Mouse (Mus musculus) liver, embryonic 12.5 days (tissue): ENCODE results near the gene Foxa1. TPM values are rescaled to one million over a fixed set of nuclear protein-coding genes. Genes with fewer than 3 reads are reported as not detected.

Experiments used
- ATAC-seq: fragments of 200-750 bp; cut with Nextera tagmentation; 2 replicates; pipeline ENCODE4 v1.8.0; 2017; ENCODE audit warnings: moderate number of reproducible peaks, mild to moderate bottlenecking, moderate library complexity
- H3K27ac ChIP-seq: fragments of 300-500 bp; sonication (generic); 2 replicates; pipeline ENCODE4 v1.5.1; 2016; ENCODE audit warnings: mild to moderate bottlenecking
- H3K27me3 ChIP-seq: fragments of 300-500 bp; sonication (generic); replicated peaks from 2 replicates; pipeline ENCODE4 v1.6.1; 2016; ENCODE audit warnings: mild to moderate bottlenecking, moderate library complexity
- H3K36me3 ChIP-seq: fragments of 300-500 bp; sonication (generic); 2 replicates; pipeline ENCODE4 v1.6.1; 2016; ENCODE audit warnings: mild to moderate bottlenecking, moderate library complexity
- H3K4me1 ChIP-seq: fragments of 300-500 bp; sonication (generic); 2 replicates; pipeline ENCODE4 v1.6.1; 2016
- H3K4me2 ChIP-seq: fragments of 300-500 bp; sonication (generic); 2 replicates; pipeline ENCODE4 v1.6.1; 2016; ENCODE audit warnings: mild to moderate bottlenecking, moderate library complexity
- H3K4me3 ChIP-seq: fragments of 300-500 bp; sonication (generic); 2 replicates; pipeline ENCODE4 v1.5.1; 2016; ENCODE audit warnings: mild to moderate bottlenecking, moderate library complexity
- H3K9ac ChIP-seq: fragments of 300-500 bp; sonication (generic); 2 replicates; pipeline ENCODE4 v1.6.1; 2016; ENCODE audit warnings: mild to moderate bottlenecking, moderate library complexity
- H3K9me3 ChIP-seq: fragments of 300-500 bp; sonication (generic); replicated peaks from 2 replicates; pipeline ENCODE4 v1.6.1; 2016; ENCODE audit warnings: mild to moderate bottlenecking, moderate library complexity
- WGBS: fragments of 180-500 bp; shearing (Covaris S2); methylation state at CpG from one replicate; pipeline ENCODE4 v1.1.7; 2016; ENCODE audit not compliant: insufficient replicate concordance; 5-methylcytosine and 5-hydroxymethylcytosine counted together
- polyA plus RNA-seq: library from polyadenylated mRNA; unstranded; fragments of >200 nt; fragmentation: Nextera tagmentation; extraction: Ambion mirVana; gene quantifications from 2 replicates; pipeline ENCODE4 v1.2.1, GENCODE M21; 2016

Gene Foxa1
- 2.4 and 2.6 TPM in 2 replicates for polyA plus RNA-seq

DNA sequence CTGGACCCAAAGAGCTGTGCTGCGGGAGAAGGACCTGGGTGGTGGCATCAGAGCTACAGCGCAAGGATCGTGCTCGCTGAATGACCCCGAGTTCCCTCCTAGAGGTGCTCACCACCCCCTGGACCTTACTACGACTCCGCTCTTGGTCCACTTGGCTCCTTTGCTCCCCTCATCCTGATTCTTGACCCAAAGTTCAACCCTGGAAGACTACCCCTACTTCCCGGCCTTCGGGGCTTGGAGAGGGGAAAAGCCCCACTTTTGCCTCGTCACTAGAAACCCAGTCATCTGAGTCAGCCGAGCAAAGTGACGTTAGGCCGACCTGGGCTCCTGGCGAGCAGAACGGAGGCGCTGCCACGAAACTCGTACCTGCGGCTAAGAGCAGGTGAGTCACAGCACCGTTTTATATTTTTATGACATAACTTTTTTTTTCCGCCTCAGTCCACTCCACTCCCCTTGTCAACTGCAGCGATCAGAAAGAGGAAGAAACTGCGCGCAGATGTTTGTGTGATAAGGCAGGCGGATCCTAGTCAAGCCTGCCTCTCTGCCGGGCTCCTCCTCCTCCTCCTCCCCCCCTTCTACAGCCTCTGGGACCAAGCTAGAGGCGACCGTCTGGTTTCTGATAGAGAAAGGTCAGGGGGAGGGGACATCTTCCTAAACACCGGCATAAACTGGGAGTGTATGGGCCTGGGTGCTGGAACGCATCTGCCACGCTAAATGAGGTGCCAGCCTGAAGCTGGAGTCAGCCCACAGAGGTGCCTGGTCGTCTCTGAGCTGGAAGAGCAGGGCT lies at the start of gene Foxa1:
Gene Foxa1 (minus strand): TSS at position 502 of the 787 bp plus-strand sequence.
- Histone ChIP-seq H3K4me1 (peaks cover 24% of the 10 kb centered on the region), H3K27ac (no peak within 1 kb of the TSS; the same call in 1 of the 2 replicates), H3K4me2 (peak within 1 kb of the TSS; percentile 70), H3K4me3 (peak within 1 kb of the TSS; percentile 51), H3K9ac (peak within 1 kb of the TSS; percentile 22; the same call in 1 of the 2 replicates), H3K36me3 (no peaks in the 10 kb centered on the region), H3K27me3 (peaks cover 100% of the 10 kb centered on the region), H3K9me3 (no peaks in the 10 kb centered on the region)
- 2% methylated on average over 30 of the region's 32 CpGs for WGBS
- peak; percentile 30; the same call in 1 of the 2 replicates for ATAC-seq

DNA sequence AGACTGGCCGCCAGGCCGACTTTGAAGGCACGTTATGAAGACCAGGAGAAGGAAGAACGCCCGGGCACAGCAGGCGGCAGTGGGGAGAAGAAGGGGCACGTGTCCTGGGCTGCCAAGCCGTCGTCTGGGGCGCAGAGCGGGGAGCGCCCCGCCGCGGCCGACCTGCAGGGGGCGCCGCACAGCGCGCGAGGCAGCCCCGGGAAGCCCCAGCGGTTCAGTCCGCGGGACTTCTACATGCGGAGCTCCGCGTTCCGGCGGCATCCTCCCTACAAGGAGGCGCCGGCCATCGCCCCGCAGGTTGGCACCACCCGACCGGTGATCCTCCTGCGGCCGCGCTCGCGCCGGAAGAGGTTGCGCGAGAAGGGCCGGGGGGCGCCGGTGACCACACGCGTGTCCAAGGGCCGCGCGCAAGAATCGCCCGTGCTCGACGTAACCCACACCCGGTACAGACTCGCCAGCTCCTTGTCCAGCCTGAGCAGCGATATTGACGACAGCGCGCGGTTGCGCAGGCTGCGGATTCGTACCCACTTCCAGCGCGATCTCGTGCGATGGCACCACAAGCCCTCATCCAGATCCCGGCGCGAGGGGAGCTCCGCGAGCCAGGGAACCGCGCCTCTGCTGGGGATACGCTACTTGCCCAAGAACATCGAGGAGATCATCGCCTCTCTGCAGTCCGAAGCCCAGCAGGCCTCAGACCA lies 29.4 kb upstream of the Foxa1 start:
- 0 out of 2 replicates have a peak, but pooled peaks have one; percentile 27 for ATAC-seq
- Histone ChIP-seq H3K27me3 (peaks cover 38% of the 10 kb centered on the region), H3K9me3 (no peaks in the 10 kb centered on the region), H3K4me3 (peak overlapping the region; percentile 45), H3K9ac (no peak overlapping the region), H3K27ac (no peak overlapping the region), H3K4me2 (peak overlapping the region; percentile 65), H3K36me3 (no peaks in the 10 kb centered on the region), H3K4me1 (peaks cover 6% of the 10 kb centered on the region; the same call in 1 of the 2 replicates)
- 5% methylated on average over 81 of the region's 81 CpGs for WGBS

DNA sequence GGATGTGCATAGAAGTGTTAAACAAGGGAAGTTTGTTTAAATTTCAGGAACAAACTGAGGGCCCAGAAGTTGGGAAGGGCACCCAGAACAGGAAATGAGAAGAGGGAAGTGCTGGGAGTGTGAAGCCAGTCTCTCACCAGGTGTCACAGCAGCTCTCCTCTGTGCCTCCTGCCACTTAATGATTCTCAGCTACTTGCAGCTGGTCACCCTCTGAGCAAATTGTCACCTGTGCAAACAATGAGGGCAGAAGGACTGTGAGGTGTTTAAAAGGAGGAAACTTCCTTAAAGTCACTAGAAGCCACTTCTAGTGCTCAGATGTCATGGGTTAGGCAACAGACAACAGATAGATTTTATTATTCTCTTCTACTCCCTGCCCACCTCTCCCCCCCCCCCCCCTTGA lies 25.7 kb upstream of the Foxa1 start:
- no peak for ATAC-seq

DNA sequence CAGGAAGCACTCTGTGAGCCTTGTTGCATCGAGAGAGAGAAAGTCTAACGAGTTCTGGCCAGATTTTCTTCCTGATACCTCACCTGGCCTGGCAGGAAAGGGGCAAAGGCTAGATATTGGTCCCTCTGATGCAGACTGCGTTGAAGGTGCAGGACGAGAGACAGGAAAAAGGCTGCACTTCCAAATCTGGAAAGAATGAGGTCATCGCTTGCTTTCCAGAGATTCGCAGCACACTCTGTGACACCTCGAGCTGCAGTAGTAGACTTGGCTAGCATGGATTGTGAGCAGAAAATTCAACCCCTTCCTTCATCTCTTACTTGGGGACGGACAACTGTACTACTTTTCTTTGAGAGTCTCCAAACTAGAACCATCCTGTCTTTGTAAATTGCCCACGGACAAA lies 25.1 kb upstream of the Foxa1 start:
- Histone ChIP-seq H3K27ac (no peak overlapping the region), H3K27me3 (peaks cover 30% of the 10 kb centered on the region), H3K4me3 (no peak overlapping the region), H3K4me2 (no peak overlapping the region), H3K4me1 (peaks cover 6% of the 10 kb centered on the region; the same call in 1 of the 2 replicates), H3K9me3 (no peaks in the 10 kb centered on the region), H3K9ac (no peak overlapping the region), H3K36me3 (no peaks in the 10 kb centered on the region)
- WGBS: 14% methylated on average over 9 of the region's 9 CpGs
- ATAC-seq: no peak

More for the DNA sequence above, 25.7 kb upstream of the Foxa1 start:
- Histone ChIP-seq H3K9me3 (no peaks in the 10 kb centered on the region), H3K4me1 (peaks cover 6% of the 10 kb centered on the region; the same call in 1 of the 2 replicates), H3K4me2 (no peak overlapping the region), H3K36me3 (no peaks in the 10 kb centered on the region), H3K27me3 (peaks cover 34% of the 10 kb centered on the region), H3K27ac (no peak overlapping the region), H3K9ac (no peak overlapping the region), H3K4me3 (no peak overlapping the region)

DNA sequence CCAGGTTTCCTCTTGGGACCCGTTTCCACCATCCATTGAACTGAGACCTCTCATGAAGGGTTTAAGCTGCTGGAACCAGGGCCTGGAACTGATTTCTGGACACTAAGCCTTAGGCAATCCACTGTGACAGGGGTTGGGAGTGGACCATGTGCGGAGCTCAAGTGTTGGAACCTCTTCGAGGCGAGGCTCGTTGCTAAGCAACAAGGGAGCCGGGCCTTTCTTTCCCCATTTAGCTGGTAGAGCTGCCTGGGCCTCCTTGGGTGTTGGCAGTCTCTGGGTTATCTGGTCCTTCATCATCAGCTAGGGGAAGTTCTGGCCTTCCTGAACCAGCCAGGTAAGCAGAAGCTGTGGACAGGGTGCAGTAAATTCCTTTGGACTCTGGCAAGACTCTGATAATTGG lies 17.2 kb upstream of the Foxa1 start, which contains the start of gene Ttc6:
Gene Ttc6 (plus strand): TSS at position 205 of the 400 bp plus-strand sequence.
- Histone ChIP-seq H3K27me3 (0 out of 2 replicates have a peak, but pooled peaks cover 3% of the 10 kb centered on the region), H3K4me3 (no peak within 1 kb of the TSS), H3K9ac (no peak within 1 kb of the TSS), H3K36me3 (no peaks in the 10 kb centered on the region), H3K9me3 (no peaks in the 10 kb centered on the region), H3K4me1 (no peaks in the 10 kb centered on the region), H3K27ac (no peak within 1 kb of the TSS), H3K4me2 (no peak within 1 kb of the TSS)
- no peak for ATAC-seq
- 62% methylated on average over 6 of the region's 6 CpGs for WGBS

DNA sequence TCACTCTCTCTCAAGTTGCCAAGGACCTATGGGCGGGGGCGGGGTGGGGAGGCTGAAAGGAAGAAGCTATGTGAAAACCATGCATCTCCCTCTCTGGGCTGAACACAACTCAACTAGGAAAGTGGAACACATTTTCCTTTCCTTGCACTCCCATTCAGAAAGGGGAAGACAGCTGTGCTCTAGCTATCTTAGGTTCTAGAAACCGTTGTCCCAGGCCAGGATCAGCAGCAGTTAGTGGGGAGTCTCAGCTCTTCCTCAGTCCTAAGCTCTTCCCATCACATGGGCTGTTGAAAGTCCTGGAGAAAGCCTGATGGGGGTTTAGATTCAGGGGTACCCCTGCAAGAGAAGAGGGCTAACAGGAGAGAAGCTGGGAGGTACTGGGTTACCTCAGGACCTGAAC lies 7.4 kb upstream of the Foxa1 start:
- Histone ChIP-seq H3K36me3 (no peaks in the 10 kb centered on the region), H3K9me3 (no peaks in the 10 kb centered on the region), H3K4me1 (no peaks in the 10 kb centered on the region), H3K4me2 (no peak overlapping the region), H3K27ac (no peak overlapping the region), H3K9ac (no peak overlapping the region), H3K27me3 (peaks cover 70% of the 10 kb centered on the region), H3K4me3 (no peak overlapping the region)
- ATAC-seq: no peak
- 32% methylated on average over 3 of the region's 3 CpGs for WGBS

DNA sequence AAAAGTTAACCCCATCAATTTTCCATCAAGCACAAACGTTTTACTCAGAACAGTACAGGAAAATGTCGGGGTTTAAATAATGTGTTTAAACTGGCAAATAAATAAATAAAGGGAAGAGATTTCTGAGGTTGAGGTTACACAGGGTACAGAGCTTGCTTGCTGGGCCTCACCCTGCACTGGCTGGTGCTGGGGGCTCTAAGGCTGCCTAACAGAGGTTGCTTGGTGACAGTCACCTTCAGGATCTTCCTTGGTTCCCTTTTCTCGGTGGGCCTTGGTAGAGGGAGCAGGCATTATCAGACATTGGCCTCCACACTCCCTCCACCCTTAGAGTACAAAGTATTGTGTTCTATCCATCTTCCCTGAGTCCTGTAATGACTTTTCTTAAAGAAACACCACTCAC lies 5.6 kb upstream of the Foxa1 start:
- no peak overlapping the region for H3K4me2 ChIP-seq
- no peaks in the 10 kb centered on the region for H3K9me3 ChIP-seq
- WGBS: 11% methylated on average over 3 of the region's 3 CpGs
- ATAC-seq: no peak
- H3K27ac ChIP-seq: no peak overlapping the region
- H3K4me3 ChIP-seq: no peak overlapping the region
- no peaks in the 10 kb centered on the region for H3K4me1 ChIP-seq
- H3K9ac ChIP-seq: no peak overlapping the region
- H3K27me3 ChIP-seq: peaks cover 88% of the 10 kb centered on the region
- H3K36me3 ChIP-seq: no peaks in the 10 kb centered on the region

DNA sequence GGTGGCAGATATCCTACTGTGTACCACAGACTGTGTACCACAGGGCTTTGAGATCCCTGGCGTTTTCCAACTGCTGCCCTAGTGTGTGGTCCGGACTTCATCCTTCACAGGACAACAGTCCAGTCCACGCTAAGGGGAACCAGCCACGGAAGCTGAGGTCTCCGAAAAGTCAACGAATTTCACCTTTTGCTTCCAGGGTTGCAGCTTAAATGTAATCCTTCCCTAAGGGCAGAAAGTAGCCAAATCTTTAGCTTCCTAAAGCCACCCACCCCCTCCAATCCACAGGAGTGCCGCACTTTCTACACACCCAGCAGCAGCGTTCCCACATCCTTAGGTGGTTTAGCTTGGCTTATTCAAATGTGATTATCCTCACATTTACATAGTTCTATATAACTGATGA lies 4.2 kb upstream of the Foxa1 start:
- peaks cover 98% of the 10 kb centered on the region for H3K27me3 ChIP-seq
- peaks cover 12% of the 10 kb centered on the region for H3K4me1 ChIP-seq
- no peak for ATAC-seq
- H3K4me2 ChIP-seq: no peak overlapping the region
- no peaks in the 10 kb centered on the region for H3K36me3 ChIP-seq
- no peaks in the 10 kb centered on the region for H3K9me3 ChIP-seq
- no peak overlapping the region for H3K9ac ChIP-seq
- no peak overlapping the region for H3K4me3 ChIP-seq
- WGBS: 13% methylated on average over 8 of the region's 8 CpGs
- no peak overlapping the region for H3K27ac ChIP-seq

DNA sequence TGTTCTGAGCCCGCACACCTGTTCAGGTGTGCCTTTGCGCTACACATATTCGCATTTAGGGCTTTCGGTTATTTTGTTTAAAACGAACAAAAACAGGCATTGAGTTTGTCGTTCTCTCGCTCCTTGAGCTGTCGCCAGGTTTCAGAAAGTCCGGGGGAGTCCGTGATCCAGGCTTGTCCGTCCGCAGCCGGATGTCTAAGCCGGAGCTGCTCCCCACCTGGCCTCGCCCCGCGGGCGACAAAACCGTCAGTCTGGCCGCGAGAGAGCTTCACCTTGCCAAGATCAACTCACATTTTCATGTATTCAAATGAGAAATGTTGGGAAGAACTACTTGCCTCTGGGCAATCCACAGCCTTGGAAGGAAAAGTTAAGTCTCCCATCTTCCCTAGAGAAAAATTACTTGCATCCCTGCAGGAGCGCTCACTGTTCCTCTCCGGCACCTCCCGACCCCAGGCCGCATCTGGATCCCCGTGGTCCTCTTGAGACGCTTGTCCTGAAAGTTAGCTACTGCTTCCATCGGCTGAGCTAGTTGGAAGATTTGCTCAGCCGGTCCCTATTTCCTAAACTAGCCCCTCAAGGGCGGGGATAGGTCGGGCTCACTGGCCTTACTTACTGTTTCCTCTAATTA lies 3.6 kb upstream of the Foxa1 start:
- H3K4me1 ChIP-seq: peaks cover 16% of the 10 kb centered on the region
- H3K36me3 ChIP-seq: no peaks in the 10 kb centered on the region
- H3K9ac ChIP-seq: no peak overlapping the region
- 5% methylated on average over 31 of the region's 31 CpGs for WGBS
- no peak overlapping the region for H3K4me2 ChIP-seq
- H3K27ac ChIP-seq: no peak overlapping the region
- H3K27me3 ChIP-seq: peaks cover 98% of the 10 kb centered on the region
- no peak overlapping the region for H3K4me3 ChIP-seq
- ATAC-seq: no peak
- H3K9me3 ChIP-seq: no peaks in the 10 kb centered on the region

DNA sequence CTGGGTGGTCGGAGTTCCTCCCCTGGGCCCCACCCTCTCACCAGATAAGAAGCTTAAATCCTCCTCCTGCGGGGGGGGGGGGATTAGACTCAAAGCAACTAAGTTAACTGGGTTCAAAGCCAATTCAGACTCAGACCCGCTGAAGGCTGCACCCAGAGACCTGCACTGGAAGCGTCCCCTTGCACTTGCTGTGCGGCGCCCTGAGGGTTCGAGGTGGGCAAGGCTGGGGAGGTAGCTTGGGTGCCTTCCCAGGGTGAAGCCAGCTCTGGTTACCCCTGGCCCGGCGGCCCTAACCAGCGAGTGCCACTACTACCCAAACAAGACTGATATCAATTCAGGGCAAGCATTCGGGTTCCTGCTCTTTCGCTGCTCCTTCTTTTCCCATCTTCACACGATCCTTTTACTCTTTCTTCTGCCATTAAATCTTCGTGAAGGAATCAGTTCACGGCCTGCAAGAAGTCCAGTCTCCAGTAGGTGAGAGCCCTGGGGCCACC lies 3.0 kb upstream of the Foxa1 start:
- Histone ChIP-seq H3K9ac (no peak overlapping the region), H3K4me2 (no peak overlapping the region), H3K36me3 (no peaks in the 10 kb centered on the region), H3K4me3 (no peak overlapping the region), H3K27ac (no peak overlapping the region), H3K9me3 (no peaks in the 10 kb centered on the region), H3K4me1 (peaks cover 16% of the 10 kb centered on the region), H3K27me3 (peaks cover 98% of the 10 kb centered on the region)
- 6% methylated on average over 15 of the region's 15 CpGs for WGBS
- no peak for ATAC-seq

DNA sequence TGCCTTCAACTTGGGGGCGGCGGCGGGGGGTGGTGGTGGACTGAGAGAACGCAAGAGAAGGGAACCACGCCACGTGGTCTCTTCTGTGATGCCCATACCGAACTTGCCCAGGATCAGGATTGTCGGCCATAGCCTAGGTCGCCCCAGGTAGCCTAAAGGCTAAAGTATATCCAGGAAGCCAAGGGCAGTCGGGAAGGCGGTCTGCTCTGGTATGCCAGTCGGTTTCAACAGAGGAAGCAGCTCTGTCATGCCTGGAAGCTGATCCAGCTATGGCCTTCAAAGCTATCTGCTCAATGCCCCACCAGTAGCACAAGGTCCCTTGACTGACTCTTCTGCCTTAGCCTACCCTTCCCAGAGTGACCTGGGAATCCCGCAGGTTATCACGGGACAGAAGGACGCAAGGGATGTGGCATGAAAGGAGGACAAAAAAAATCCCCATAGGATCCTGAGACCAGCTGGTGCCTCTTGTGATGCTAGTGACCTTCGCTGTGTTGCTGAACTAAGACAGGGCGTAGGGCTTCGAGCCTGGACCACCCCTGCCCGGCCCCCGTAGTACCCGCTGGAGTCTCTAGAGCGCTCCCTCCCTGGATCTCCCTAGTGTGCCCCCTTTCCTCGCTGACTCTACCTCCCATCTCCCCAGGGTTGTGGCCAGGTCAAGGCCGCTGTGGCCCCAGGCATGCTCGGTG lies 2.4 kb upstream of the Foxa1 start:
- Histone ChIP-seq H3K27me3 (peaks cover 100% of the 10 kb centered on the region), H3K9me3 (no peaks in the 10 kb centered on the region), H3K27ac (no peak overlapping the region), H3K4me1 (peaks cover 16% of the 10 kb centered on the region), H3K9ac (no peak overlapping the region), H3K4me2 (no peak overlapping the region), H3K4me3 (no peak overlapping the region), H3K36me3 (no peaks in the 10 kb centered on the region)
- ATAC-seq: no peak
- 4% methylated on average over 25 of the region's 25 CpGs for WGBS
